Comparison of ENCODE assay signal across 9 mouse cellular contexts in genomic region chr11:46128548-46128945, GRCm38 (mm10). TPM values are rescaled to one million over a fixed set of nuclear protein-coding genes. Genes with fewer than 3 reads are reported as not detected.
DNase-seq lines count a peak whose midpoint lies in the region; ATAC-seq and TF ChIP-seq lines count a peak whose summit lies in the region.
"Had no signal": no experiment of that assay in that cellular context is flagged by ENCODE, and none has a peak within 500 bp of the region (broad histone marks: within the 10 kb centered on the region; RNA-seq: fewer than 3 reads in every experiment).

No protein-coding gene starts in this region.

- no peak overlapping the region for H3K4me2 ChIP-seq in hindbrain, embryonic 11.5 days (replicated peaks; ENCODE audit: low read depth, low read length)
- no peak overlapping the region for H3K4me2 ChIP-seq in hindbrain, embryonic 12.5 days (replicated peaks)
- no peak overlapping the region for H3K4me2 ChIP-seq in heart, embryonic 16.5 days (ENCODE audit: low read depth, low read length)
- H3K4me2 ChIP-seq: midbrain, embryonic 12.5 days had no signal

- no peaks in the 10 kb centered on the region for H3K9me3 ChIP-seq in hindbrain, embryonic 11.5 days (ENCODE audit: control insufficient read depth, low read length)
- no peaks in the 10 kb centered on the region for H3K9me3 ChIP-seq in hindbrain, embryonic 12.5 days (replicated peaks)
- H3K9me3 ChIP-seq in heart, embryonic 16.5 days (replicated peaks; ENCODE audit: control insufficient read depth, low read length), result no peaks in the 10 kb centered on the region
- H3K9me3 ChIP-seq: midbrain, embryonic 12.5 days had no signal

- peak; percentile 80 for TF ChIP-seq CTCF in left cerebral cortex, adult 2 months (IDR thresholded peaks at IDR 0.05)

- no peaks in the 10 kb centered on the region for H3K27me3 ChIP-seq in hindbrain, embryonic 11.5 days (ENCODE audit: control insufficient read depth, insufficient read depth, low read length)
- H3K27me3 ChIP-seq in hindbrain, embryonic 12.5 days, result no peaks in the 10 kb centered on the region
- H3K27me3 ChIP-seq in heart, embryonic 16.5 days (ENCODE audit: control insufficient read depth, insufficient read depth, low read length), result no peaks in the 10 kb centered on the region
- H3K27me3 ChIP-seq: midbrain, embryonic 12.5 days had no signal

- H3K27ac ChIP-seq in hindbrain, embryonic 11.5 days (ENCODE audit: low read depth, low read length), result no peak overlapping the region
- H3K27ac ChIP-seq in hindbrain, embryonic 12.5 days, result no peak overlapping the region
- no peak overlapping the region for H3K27ac ChIP-seq in heart, embryonic 16.5 days (ENCODE audit: low read length)
- H3K27ac ChIP-seq in left cerebral cortex, adult 2 months, result no peak overlapping the region
- H3K27ac ChIP-seq: midbrain, embryonic 12.5 days had no signal

- intact Hi-C loops in left cerebral cortex, adult 2 months (cut with DNase I), result loop anchor here (1.0 to 2.0 kb wide), 3 partner anchors 74 to 184 kb away; partner anchors contain the start of gene Lsm11

- H3K4me3 ChIP-seq in hindbrain, embryonic 11.5 days (ENCODE audit: low read depth, low read length), result no peak overlapping the region
- no peak overlapping the region for H3K4me3 ChIP-seq in hindbrain, embryonic 12.5 days
- no peak overlapping the region for H3K4me3 ChIP-seq in heart, embryonic 16.5 days (ENCODE audit: low read length)
- no peak overlapping the region for H3K4me3 ChIP-seq in left cerebral cortex, adult 2 months
- H3K4me3 ChIP-seq: midbrain, embryonic 12.5 days had no signal

- H3K9ac ChIP-seq in hindbrain, embryonic 11.5 days (ENCODE audit: low read depth, low read length), result no peak overlapping the region
- H3K9ac ChIP-seq in hindbrain, embryonic 12.5 days, result no peak overlapping the region
- H3K9ac ChIP-seq in heart, embryonic 16.5 days (ENCODE audit: low read length), result no peak overlapping the region
- H3K9ac ChIP-seq: midbrain, embryonic 12.5 days had no signal

- 72% methylated on average over 9 of the region's 9 CpGs for WGBS in hindbrain, embryonic 11.5 days
- WGBS in hindbrain, embryonic 12.5 days, result 70% methylated on average over 9 of the region's 9 CpGs
- 63% methylated on average over 9 of the region's 9 CpGs for WGBS in heart, embryonic 16.5 days

- peak; percentile 28 for DNase-seq in hindbrain, embryonic 11.5 days (ENCODE audit: low spot score)
- DNase-seq in adipocyte (ENCODE audit: low spot score), result peak; percentile 67
- DNase-seq in embryo, embryonic 11 days, result peak; percentile 36
- peak; percentile 63 to 65 for DNase-seq in left cerebral cortex, adult 2 months (ENCODE audit: extremely low spot score in 1 of 2, low spot score in 2 of 2)
- DNase-seq in thymus, postnatal 0 days (ENCODE audit: low spot score), result peak; percentile 77

- no peak for ATAC-seq in hindbrain, embryonic 11.5 days (ENCODE audit: low FRiP score)
- no peak for ATAC-seq in hindbrain, embryonic 12.5 days (ENCODE audit: low FRiP score)
- 0 out of 2 replicates have a peak, but pooled peaks have one; percentile 18 for ATAC-seq in heart, embryonic 16.5 days (replicated peaks; ENCODE audit: extremely low read depth, insufficient read depth, low FRiP score)
- ATAC-seq in megakaryocyte-erythroid progenitor cell, adult 5-6 weeks (replicated peaks; ENCODE audit: low FRiP score, low TSS enrichment, poor library complexity, severe bottlenecking), result peak; percentile 64

- no peaks in the 10 kb centered on the region for H3K36me3 ChIP-seq in hindbrain, embryonic 11.5 days (ENCODE audit: control insufficient read depth, insufficient read depth, low read length)
- H3K36me3 ChIP-seq in hindbrain, embryonic 12.5 days, result peaks cover 27% of the 10 kb centered on the region
- peaks cover 45% of the 10 kb centered on the region for H3K36me3 ChIP-seq in heart, embryonic 16.5 days (ENCODE audit: control insufficient read depth, insufficient read depth)

- no peaks in the 10 kb centered on the region for H3K4me1 ChIP-seq in hindbrain, embryonic 11.5 days (replicated peaks; ENCODE audit: control insufficient read depth, insufficient read depth, low read length)
- H3K4me1 ChIP-seq in hindbrain, embryonic 12.5 days, result no peaks in the 10 kb centered on the region
- H3K4me1 ChIP-seq in heart, embryonic 16.5 days (ENCODE audit: control insufficient read depth, insufficient read depth, low read length), result peaks cover 5% of the 10 kb centered on the region; the same call in 1 of the 2 replicates
- H3K4me1 ChIP-seq: midbrain, embryonic 12.5 days had no signal

RNA-seq across cellular contexts. Expression of gene Nipal4, which starts 37.8 kb away (rescaled TPM):
- polyA plus RNA-seq in hindbrain, embryonic 11.5 days (2014; fragmentation: Nextera tagmentation; extraction: Ambion mirVana), result 0.96 and 1.6 TPM in 2 replicates
- 0.72 and 0.90 TPM in 2 replicates for polyA plus RNA-seq in hindbrain, embryonic 12.5 days (2016; fragmentation: Nextera tagmentation; extraction: Ambion mirVana)
- polyA plus RNA-seq in heart, embryonic 16.5 days (2015; fragmentation: Nextera tagmentation; extraction: Ambion mirVana), result 4.0 and 4.9 TPM in 2 replicates
- total RNA-seq in left cerebral cortex, adult 2 months (2021), result 1 to 10 TPM; 1.2 to 1.4 TPM
- total RNA-seq in megakaryocyte-erythroid progenitor cell, adult 5-6 weeks (2014; fragmentation: Nextera tagmentation), result not detected in 2 replicates
- total RNA-seq in megakaryocyte-erythroid progenitor cell, adult 5-6 weeks (2017), result not detected in 2 replicates
- polyA plus RNA-seq in thymus, postnatal 0 days (2015; fragmentation: Nextera tagmentation; extraction: Ambion mirVana), result 0.09 and 0.13 TPM in 2 replicates

Comparison
In these comparisons a context has a peak if more than half of its experiments do, and no peak if none do; other contexts are left out.
1. ATAC-seq: peak in heart, embryonic 16.5 days (single experiment) and megakaryocyte-erythroid progenitor cell, adult 5-6 weeks (single experiment); none in hindbrain, embryonic 11.5 days (single experiment) and hindbrain, embryonic 12.5 days (single experiment).
2. Peak in every context shown above with its lines, with median percentiles within 50 percentile points of each other: DNase-seq.